Mouse (Mus musculus) intestine, postnatal 0 days (tissue): ENCODE data around the gene Wdr47. TPM values are rescaled to one million over a fixed set of nuclear protein-coding genes. Genes with fewer than 3 reads are reported as not detected.
"Not testable (repeated sequence)": the region's sequence is repeated elsewhere in the genome, so short reads cannot be mapped to it uniquely, and the experiment has no call there.

Experiments
- ATAC-seq: fragments of 200-750 bp; cut with Nextera tagmentation; 2 replicates; pipeline ENCODE4 v1.8.0; 2017; ENCODE audit warnings: mild to moderate bottlenecking, moderate TSS enrichment, moderate library complexity
- H3K27ac ChIP-seq: fragments of 300-500 bp; sonication (generic); 2 replicates; pipeline ENCODE4 v1.5.1; 2014; ENCODE audit warnings: mild to moderate bottlenecking, low read depth, low read length, moderate library complexity
- H3K27me3 ChIP-seq: fragments of 300-500 bp; sonication (generic); replicated peaks from 2 replicates; pipeline ENCODE4 v1.6.1; 2014; ENCODE audit warnings: low read length, mixed read lengths; ENCODE audit not compliant: control insufficient read depth, insufficient read depth
- H3K36me3 ChIP-seq: fragments of 300-500 bp; sonication (generic); 2 replicates; pipeline ENCODE4 v1.6.1; 2014; ENCODE audit warnings: mild to moderate bottlenecking, moderate library complexity; ENCODE audit not compliant: control insufficient read depth, insufficient read depth
- H3K4me1 ChIP-seq: fragments of 300-500 bp; sonication (generic); replicated peaks from 2 replicates; pipeline ENCODE4 v1.6.1; 2014; ENCODE audit warnings: antibody characterized with exemption, low read length, mixed read lengths; ENCODE audit not compliant: control insufficient read depth, insufficient read depth
- H3K4me2 ChIP-seq: fragments of 300-500 bp; sonication (generic); replicated peaks from 2 replicates; pipeline ENCODE4 v1.6.1; 2014; ENCODE audit warnings: low read depth, mild to moderate bottlenecking, moderate library complexity
- H3K4me3 ChIP-seq: fragments of 300-500 bp; sonication (generic); 2 replicates; pipeline ENCODE4 v1.5.1; 2014; ENCODE audit warnings: low read depth, low read length
- H3K9ac ChIP-seq: fragments of 300-500 bp; sonication (generic); 2 replicates; pipeline ENCODE4 v1.6.1; 2014; ENCODE audit warnings: mild to moderate bottlenecking, low read depth, low read length
- H3K9me3 ChIP-seq: fragments of 300-500 bp; sonication (generic); 2 replicates; pipeline ENCODE4 v1.6.1; 2016; ENCODE audit warnings: mixed run types; ENCODE audit not compliant: control insufficient read depth
- CTCF ChIP-seq: sonication (generic); IDR thresholded peaks from 2 replicates; pipeline ENCODE4 v1.5.1; 2016; ENCODE audit warnings: low read depth, mild to moderate bottlenecking, control low read depth, antibody characterized with exemption, moderate library complexity
- WGBS: fragments of 180-500 bp; shearing (Covaris S2); extraction: QIAGEN DNeasy Blood & Tissue Kit; methylation state at CpG from one replicate; pipeline ENCODE4 v1.1.7; 2014; 5-methylcytosine and 5-hydroxymethylcytosine counted together
- polyA plus RNA-seq: library from polyadenylated mRNA; unstranded; fragments of >200 nt; fragmentation: Nextera tagmentation; extraction: Ambion mirVana; gene quantifications from 2 replicates; pipeline ENCODE4 v1.2.1, GENCODE M21; 2015

The Wdr47 gene
- polyA plus RNA-seq, 1 experiment from 2014 or later = 2.9 TPM

DNA sequence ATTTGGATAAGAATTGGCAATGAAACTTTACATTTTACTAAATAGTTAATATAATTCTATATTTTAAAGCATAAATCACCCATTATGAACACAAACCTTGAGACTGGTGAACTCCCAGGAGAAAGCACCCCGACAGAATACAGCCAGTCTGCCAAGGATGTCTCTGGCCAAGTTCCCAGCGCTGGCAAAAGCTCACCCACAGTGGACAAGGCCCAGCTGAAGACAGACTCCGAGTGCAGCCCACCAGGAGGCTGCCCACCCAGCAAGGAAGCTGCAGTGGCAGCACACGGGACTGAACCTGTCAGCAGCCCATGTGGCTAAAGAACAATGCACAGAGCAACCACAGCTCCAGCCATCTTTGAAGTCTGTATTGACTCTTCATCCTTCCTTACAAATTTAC, 85.5 kb downstream of the Wdr47 start:
- no peaks in the 10 kb centered on the region for H3K4me1 ChIP-seq
- H3K4me3 ChIP-seq = no peak overlapping the region
- 71% methylated on average over 4 of the region's 4 CpGs for WGBS
- no peak for TF ChIP-seq CTCF
- H3K27ac ChIP-seq = no peak overlapping the region
- H3K9ac ChIP-seq = no peak overlapping the region
- no peaks in the 10 kb centered on the region for H3K27me3 ChIP-seq
- no peak overlapping the region for H3K4me2 ChIP-seq
- no peak for ATAC-seq
- H3K36me3 ChIP-seq = peaks cover 68% of the 10 kb centered on the region
- no peaks in the 10 kb centered on the region for H3K9me3 ChIP-seq

DNA sequence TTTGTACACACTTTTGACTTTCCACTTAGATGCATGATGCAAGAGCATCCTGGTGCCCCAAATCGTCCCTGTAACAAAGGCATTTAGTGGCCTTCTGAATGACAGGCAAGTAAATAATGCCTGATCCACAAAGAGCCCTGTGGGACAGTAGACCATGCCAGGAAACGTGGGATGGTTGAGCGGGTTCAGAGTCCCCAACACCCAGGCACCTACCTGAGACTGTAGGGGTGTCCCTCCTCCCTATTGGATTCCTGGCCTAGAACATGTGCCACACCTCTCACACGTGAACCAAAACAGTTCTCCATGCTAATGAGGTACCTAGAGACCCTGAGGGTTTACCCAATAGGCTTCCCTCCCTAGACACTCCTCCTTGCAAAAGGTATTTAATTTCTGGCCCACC, 89.9 kb downstream of the Wdr47 start:
- H3K9ac ChIP-seq = no peak overlapping the region
- H3K4me3 ChIP-seq = no peak overlapping the region
- H3K36me3 ChIP-seq = peaks cover 71% of the 10 kb centered on the region
- H3K4me2 ChIP-seq = no peak overlapping the region
- H3K27ac ChIP-seq = no peak overlapping the region
- H3K9me3 ChIP-seq = no peaks in the 10 kb centered on the region
- no peaks in the 10 kb centered on the region for H3K4me1 ChIP-seq
- no peaks in the 10 kb centered on the region for H3K27me3 ChIP-seq
- WGBS = 81% methylated on average over 4 of the region's 4 CpGs
- no peak for ATAC-seq
- TF ChIP-seq CTCF = no peak

DNA sequence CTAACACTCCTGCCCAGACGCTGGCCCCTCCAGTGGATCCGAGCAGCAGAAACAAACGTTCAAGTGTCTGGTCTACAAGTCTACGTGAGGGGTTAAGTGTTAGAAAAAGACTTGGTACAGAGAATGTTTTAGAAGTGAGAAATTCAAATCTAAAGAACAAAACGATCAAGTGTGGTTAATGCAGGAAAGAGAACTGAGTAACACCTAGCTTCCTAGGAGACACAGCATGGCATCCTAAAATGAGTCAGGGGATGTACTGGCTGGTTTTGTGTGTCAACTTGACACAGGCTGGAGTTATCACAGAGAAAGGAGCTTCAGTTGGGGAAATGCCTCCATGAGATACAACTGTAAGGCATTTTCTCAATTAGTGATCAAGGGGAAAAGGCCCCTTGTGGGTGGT, 92.5 kb downstream of the Wdr47 start:
- ATAC-seq, H3K27me3 ChIP-seq, H3K9me3 ChIP-seq, H3K27ac ChIP-seq, H3K4me2 ChIP-seq, H3K4me1 ChIP-seq, H3K4me3 ChIP-seq, H3K9ac ChIP-seq: not testable (repeated sequence)
- 92% methylated on average over 5 of the region's 5 CpGs for WGBS
- peaks cover 56% of the 10 kb centered on the region for H3K36me3 ChIP-seq

DNA sequence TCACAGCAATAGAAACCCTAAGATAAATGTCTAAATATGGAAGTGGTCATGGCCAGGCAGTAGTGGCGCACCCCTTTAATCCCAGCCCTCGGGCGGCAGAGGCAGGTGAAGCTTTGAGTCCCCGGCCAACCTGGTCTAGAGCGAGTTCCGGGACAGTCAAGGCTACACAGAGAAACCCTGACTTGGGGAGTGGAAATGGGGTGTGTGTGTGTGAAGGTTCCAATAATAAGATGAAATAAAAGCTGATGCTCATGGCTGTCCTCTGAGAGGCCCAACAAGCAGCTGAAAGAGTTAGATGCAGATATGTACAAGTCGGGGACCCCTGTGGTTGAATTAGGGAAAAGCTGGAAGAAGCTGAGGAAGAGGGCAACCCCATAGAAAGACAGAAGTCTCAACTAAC, 94.6 kb downstream of the Wdr47 start:
- no peak for ATAC-seq
- Histone ChIP-seq H3K4me2 (no peak overlapping the region), H3K4me1 (no peaks in the 10 kb centered on the region), H3K9me3 (no peaks in the 10 kb centered on the region), H3K36me3 (peaks cover 59% of the 10 kb centered on the region), H3K27ac (no peak overlapping the region), H3K27me3 (no peaks in the 10 kb centered on the region), H3K4me3 (no peak overlapping the region), H3K9ac (no peak overlapping the region)
- WGBS = 94% methylated on average over 7 of the region's 7 CpGs
- TF ChIP-seq CTCF = no peak

DNA sequence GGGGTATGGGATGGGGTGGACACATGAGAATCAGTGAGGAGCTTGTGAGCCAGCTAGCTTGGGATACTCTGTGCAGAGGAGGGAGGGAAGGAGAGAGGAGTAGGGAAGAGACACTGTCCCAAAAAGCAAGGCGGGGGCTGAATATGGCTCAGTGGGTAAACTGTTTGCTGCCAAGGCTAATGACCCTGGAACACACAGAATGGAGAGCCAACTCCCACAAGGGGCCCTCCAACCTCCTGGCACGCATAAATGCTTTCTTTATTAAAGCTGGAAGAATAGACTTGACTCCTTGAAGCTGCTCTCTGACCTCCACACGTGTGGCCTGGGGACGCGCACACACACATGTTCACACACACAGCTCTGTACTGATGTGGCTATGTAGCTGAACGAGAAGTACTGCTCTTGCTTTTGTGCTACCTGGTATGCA, 97.9 kb downstream of the Wdr47 start:
- Histone ChIP-seq H3K36me3 (peaks cover 40% of the 10 kb centered on the region), H3K4me2 (no peak overlapping the region), H3K4me1 (no peaks in the 10 kb centered on the region)

DNA sequence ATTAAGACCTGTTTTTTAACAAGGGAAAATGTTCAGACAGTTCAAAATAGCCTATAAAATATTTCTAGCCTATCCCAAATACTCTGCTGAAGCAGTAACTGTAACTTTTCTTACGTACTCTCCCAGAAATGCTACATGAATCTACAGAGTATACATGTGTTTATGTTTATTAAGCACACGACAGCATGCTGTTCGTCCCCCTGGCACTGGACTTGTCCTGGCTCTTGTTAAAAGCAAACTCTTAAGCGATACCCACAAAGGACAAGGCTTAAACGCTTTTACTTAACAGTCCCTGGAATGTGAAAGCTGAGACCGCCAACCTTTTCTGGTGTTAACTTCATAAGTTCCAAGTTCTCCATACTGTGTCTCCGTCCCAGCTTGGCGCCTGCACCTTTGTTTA, 98.4 kb downstream of the Wdr47 start:
- Histone ChIP-seq H3K4me3 (no peak overlapping the region), H3K4me1 (no peaks in the 10 kb centered on the region), H3K4me2 (no peak overlapping the region), H3K9ac (no peak overlapping the region), H3K27me3 (no peaks in the 10 kb centered on the region), H3K36me3 (peaks cover 44% of the 10 kb centered on the region), H3K27ac (no peak overlapping the region), H3K9me3 (no peaks in the 10 kb centered on the region)
- no peak for TF ChIP-seq CTCF
- 84% methylated on average over 8 of the region's 8 CpGs for WGBS
- no peak for ATAC-seq

More for the DNA sequence above, 97.9 kb downstream of the Wdr47 start:
- ATAC-seq = no peak
- no peak for TF ChIP-seq CTCF
- WGBS = 84% methylated on average over 6 of the region's 6 CpGs
- Histone ChIP-seq H3K27me3 (no peaks in the 10 kb centered on the region), H3K27ac (no peak overlapping the region; the same call in 1 of the 2 replicates), H3K9me3 (no peaks in the 10 kb centered on the region), H3K9ac (no peak overlapping the region), H3K4me3 (no peak overlapping the region)

DNA sequence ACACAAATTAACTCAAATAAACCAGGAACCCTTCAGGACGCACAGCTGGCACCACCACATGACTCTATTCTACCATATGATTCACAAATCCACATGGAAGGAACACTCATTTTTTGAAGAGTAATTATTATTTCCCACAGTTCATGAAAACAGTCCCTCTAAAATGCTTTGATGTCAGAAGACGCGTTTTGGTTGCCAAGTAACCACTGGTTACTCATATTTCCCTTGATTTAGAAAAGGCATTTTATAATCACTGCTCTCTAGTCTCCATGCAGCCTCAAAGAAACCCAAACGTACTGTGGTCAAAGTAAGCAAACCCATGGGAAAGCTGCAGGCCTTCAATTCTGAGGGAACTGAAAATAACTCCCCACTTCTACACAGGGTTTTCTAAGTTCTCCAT, 98.9 kb downstream of the Wdr47 start:
- H3K4me3 ChIP-seq = no peak overlapping the region
- ATAC-seq = no peak
- H3K9ac ChIP-seq = no peak overlapping the region
- WGBS = 78% methylated on average over 4 of the region's 4 CpGs
- no peak for TF ChIP-seq CTCF
- H3K4me1 ChIP-seq = no peaks in the 10 kb centered on the region
- no peak overlapping the region for H3K27ac ChIP-seq
- no peak overlapping the region for H3K4me2 ChIP-seq
- H3K9me3 ChIP-seq = no peaks in the 10 kb centered on the region
- H3K36me3 ChIP-seq = peaks cover 47% of the 10 kb centered on the region
- no peaks in the 10 kb centered on the region for H3K27me3 ChIP-seq
